Mouse (Mus musculus) B cell, adult 67 days (primary cell): ENCODE results near the gene Cmtm3. TPM values are rescaled to one million over a fixed set of nuclear protein-coding genes. Genes with fewer than 3 reads are reported as not detected.

ENCODE experiments used
- total RNA-seq, 2 experiments: library from RNA; stranded (reverse); gene quantifications; 4 replicates each; pipeline ENCODE4 v1.2.4; 2023

The Cmtm3 gene
- total RNA-seq, result 10 to 100 TPM; 14.2 to 16.9 TPM

GRCm38 (mm10) chr8:104339229-104339982 lies at the start of gene Cmtm3:
Cmtm3 (plus strand) TSS chr8:104339410.

DNA sequence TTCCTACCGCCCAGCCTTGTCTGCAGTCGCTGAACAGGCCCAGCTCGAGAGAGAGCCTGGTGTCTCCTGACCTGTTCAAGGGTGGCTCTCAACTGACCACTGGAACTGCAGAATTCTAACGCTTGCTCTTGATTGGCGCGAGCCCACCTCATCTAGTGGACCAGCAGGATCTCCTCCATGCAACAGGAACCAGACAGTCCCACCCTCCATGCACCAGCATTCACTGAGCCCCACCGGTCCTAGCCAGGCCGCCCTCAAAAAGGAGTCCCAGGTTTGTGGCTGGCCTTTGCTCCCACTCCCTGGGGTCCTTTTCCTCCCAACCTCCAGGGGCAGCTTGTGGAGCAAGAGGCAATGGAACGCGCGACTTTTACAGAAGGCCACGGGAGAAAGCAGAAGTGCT lies 46.1 kb upstream of the Cmtm3 start, which contains the start of gene Cmtm2a:
Gene Cmtm2a, minus strand, starts transcription at position 101 of the 400 bp plus-strand sequence.

GRCm38 (mm10) chr8:104309441-104310155 lies 29.6 kb upstream of the Cmtm3 start, which contains the start of the genes Gm45711 and Cmtm1:
Gm45711 (minus strand) TSS chr8:104310081.
Cmtm1 (minus strand) TSS chr8:104310145.

GRCm38 (mm10) chr8:104321267-104321666 lies 17.9 kb upstream of the Cmtm3 start, which contains the start of gene Gm11020:
Gm11020 (plus strand) TSS chr8:104321567.

DNA sequence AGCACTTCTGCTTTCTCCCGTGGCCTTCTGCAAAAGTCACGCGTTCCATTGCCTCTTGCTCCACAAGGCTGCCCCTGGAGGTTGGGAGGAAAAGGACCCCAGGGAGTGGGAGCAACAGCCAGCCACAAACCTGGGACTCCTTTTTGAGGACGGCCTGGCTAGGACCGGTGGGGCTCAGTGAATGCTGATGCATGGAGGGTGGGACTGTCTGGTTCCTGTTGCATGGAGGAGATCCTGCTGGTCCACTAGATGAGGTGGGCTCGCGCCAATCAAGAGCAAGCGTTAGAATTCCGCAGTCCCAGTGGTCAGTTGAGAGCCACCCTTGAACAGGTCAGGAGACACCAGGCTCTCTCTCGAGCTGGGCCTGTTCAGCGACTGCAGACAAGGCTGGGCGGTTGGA lies 17.3 kb upstream of the Cmtm3 start, which contains the start of gene Cmtm2b:
Gene Cmtm2b, plus strand, starts transcription at position 301 of the 400 bp plus-strand sequence.

GRCm38 (mm10) chr8:104395703-104396357 lies 56.6 kb downstream of the Cmtm3 start, which contains the start of gene Cmtm4:
Cmtm4 (minus strand) TSS chr8:104395807.

Other genes starting within 250 kb of the Cmtm3 start
- 1 to 10 TPM in 1 of 2 experiments, under 1 TPM in 1; 0.62 to 1.1 TPM for gene Cdh5, start 237.8 kb upstream of the Cmtm3 start, total RNA-seq
- not detected for gene Bean1, start 169.0 kb upstream of the Cmtm3 start, total RNA-seq
- gene Tk2, start 90.9 kb upstream of the Cmtm3 start, total RNA-seq, result 100 to 1,000 TPM in 1 of 2 experiments, 10 to 100 TPM in 1; 93.8 to 144 TPM
- 10 to 100 TPM; 72.0 to 85.3 TPM for gene Cklf, start 88.5 kb upstream of the Cmtm3 start, total RNA-seq
- gene Cmtm2a, start 46.2 kb upstream of the Cmtm3 start, total RNA-seq, result not detected
- not detected for gene Gm45711, start 29.3 kb upstream of the Cmtm3 start, total RNA-seq
- not detected for gene Cmtm1, start 29.3 kb upstream of the Cmtm3 start, total RNA-seq
- not detected for gene Gm11020, start 17.8 kb upstream of the Cmtm3 start, total RNA-seq
- gene Cmtm2b, start 17.2 kb upstream of the Cmtm3 start, total RNA-seq, result not detected
- 1 to 10 TPM; 1.1 to 1.4 TPM for gene Cmtm4, start 56.4 kb downstream of the Cmtm3 start, total RNA-seq
- 10 to 100 TPM; 47.8 to 64.7 TPM for gene Dync1li2, start 103.6 kb downstream of the Cmtm3 start, total RNA-seq
- 1 to 10 TPM; 2.4 to 2.8 TPM for gene Terb1, start 170.5 kb downstream of the Cmtm3 start, total RNA-seq
- 10 to 100 TPM; 44.8 to 45.2 TPM for gene Nae1, start 195.2 kb downstream of the Cmtm3 start, total RNA-seq
- gene Car7, start 195.3 kb downstream of the Cmtm3 start, total RNA-seq, result 1 to 10 TPM in 1 of 2 experiments, under 1 TPM in 1; 0.95 to 2.7 TPM